Mouse (Mus musculus): ENCODE data around the gene Ascl4.

GRCm38 (mm10) chr10:85962897-85963296 is 35.4 kb downstream of the Ascl4 start:
- no peak for TF ChIP-seq CTCF (IDR thresholded peaks at IDR 0.05; ENCODE audit: control insufficient read depth, insufficient read depth, insufficient read length)
- no peak for TF ChIP-seq MYOD1 (IDR thresholded peaks at IDR 0.05; ENCODE audit: control insufficient read depth, insufficient read length, low read depth)
- TF ChIP-seq MAX (IDR thresholded peaks at IDR 0.05), result no peak
- TF ChIP-seq FOSL1 (IDR thresholded peaks at IDR 0.05; ENCODE audit: insufficient read depth, low read length, poor library complexity, severe bottlenecking), result no peak
- no peak for TF ChIP-seq USF1 (IDR thresholded peaks at IDR 0.05; ENCODE audit: low read depth)

Data from C2C12 (cell line).